Mouse (Mus musculus) kidney, adult 2 months (tissue): ENCODE data around the gene Arhgef28. TPM values are rescaled to one million over a fixed set of nuclear protein-coding genes. Genes with fewer than 3 reads are reported as not detected.
A peak's percentile ranks its signal among the peaks of the same experiment; 100 is the strongest.

Source experiments
- DNase-seq: peaks from one replicate; pipeline ENCODE4 v3.0.0; 2021
- H3K27ac ChIP-seq: fragments of 200-500 bp; 2 replicates; pipeline ENCODE4 v1.5.1; 2012; ENCODE audit warnings: low read depth, low read length, control low read depth, inconsistent platforms; ENCODE audit not compliant: insufficient read depth
- H3K27me3 ChIP-seq: fragments of 200-500 bp; replicated peaks from 2 replicates; pipeline ENCODE4 v1.6.1; 2012; ENCODE audit warnings: mild to moderate bottlenecking, moderate library complexity, low read length, inconsistent platforms; ENCODE audit not compliant: control insufficient read depth, insufficient read depth
- H3K36me3 ChIP-seq: fragments of 200-500 bp; 2 replicates; pipeline ENCODE4 v1.6.1; 2012; ENCODE audit warnings: mild to moderate bottlenecking, moderate library complexity, low read length, inconsistent platforms; ENCODE audit not compliant: control insufficient read depth, insufficient read depth
- H3K4me1 ChIP-seq: fragments of 200-500 bp; 2 replicates; pipeline ENCODE4 v1.6.1; 2011; ENCODE audit warnings: low read length; ENCODE audit not compliant: control insufficient read depth, insufficient read depth
- H3K4me3 ChIP-seq: fragments of 200-500 bp; 2 replicates; pipeline ENCODE4 v1.5.1; 2011; ENCODE audit warnings: mild to moderate bottlenecking, low read depth, low read length, control low read depth; ENCODE audit not compliant: insufficient read depth
- CTCF ChIP-seq: fragments of 200-500 bp; conservative IDR thresholded peaks from 2 replicates; pipeline ENCODE4 v1.5.1; 2011; ENCODE audit warnings: low read depth, mild to moderate bottlenecking, control low read depth, low read length, moderate library complexity, mixed read lengths; ENCODE audit not compliant: insufficient read depth, insufficient read length
- POLR2A ChIP-seq: fragments of 200-500 bp; IDR thresholded peaks from one replicate; pipeline ENCODE4 v1.6.1; 2011; ENCODE audit warnings: low read depth, low read length, control low read depth
- WGBS: fragments of 180-500 bp; shearing (Covaris S2); methylation state at CpG from one replicate; pipeline ENCODE4 v1.1.7; 2018; 5-methylcytosine and 5-hydroxymethylcytosine counted together
- polyA plus RNA-seq: library from polyadenylated mRNA; depleted of rRNA; stranded (reverse); fragments of >200 nt; gene quantifications from 2 replicates; pipeline ENCODE4 v1.2.3, GENCODE M21; 2012

Arhgef28 gene
- polyA plus RNA-seq, 1 experiment, result 39.3 TPM

DNA sequence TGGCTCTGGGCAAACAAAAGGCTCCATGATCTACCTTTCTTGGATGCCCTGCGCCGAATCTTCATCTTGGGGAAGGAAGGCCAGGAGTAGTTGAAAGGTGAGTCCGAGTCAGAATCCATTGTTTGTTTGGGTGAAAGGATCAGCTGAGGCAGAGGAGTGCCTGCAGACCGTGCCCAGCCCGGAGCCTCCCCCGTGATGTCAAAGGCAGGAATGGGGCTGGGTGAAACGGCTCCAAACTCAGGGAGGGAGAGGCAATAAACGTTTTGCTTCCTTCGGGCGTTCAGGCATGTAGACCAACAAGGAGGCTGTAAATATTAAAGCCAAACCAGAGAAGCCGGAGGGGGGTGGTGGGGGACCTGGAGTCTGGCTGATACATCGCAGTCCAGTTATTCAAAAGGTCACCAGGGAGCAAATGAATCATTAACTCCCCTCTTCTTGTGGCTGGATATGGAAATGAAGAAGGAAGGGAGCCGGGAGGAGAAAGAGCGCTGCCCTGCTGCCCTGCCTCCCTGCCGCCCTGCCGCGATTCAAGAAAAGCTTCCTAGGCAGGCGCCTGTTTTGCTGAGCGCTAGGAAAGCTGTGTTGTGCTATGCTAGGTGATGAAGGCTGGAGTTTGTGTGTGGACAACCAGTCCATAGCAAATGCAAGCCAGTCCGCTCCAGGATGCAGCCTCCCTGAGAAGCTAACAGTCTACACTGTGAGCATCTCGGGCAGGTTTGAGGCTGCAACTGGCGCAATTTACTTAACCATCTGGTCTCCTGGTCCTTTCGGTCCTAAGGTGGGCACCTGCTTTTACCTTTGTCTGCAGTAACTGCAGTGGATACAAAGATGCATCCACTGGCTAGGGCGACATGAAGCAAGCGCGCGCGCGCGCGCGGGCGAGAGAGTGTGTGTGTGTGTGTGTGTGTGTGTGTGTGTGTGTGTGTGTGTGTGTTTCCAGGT, 190.0 kb downstream of the Arhgef28 start:
- Histone ChIP-seq H3K4me1 (peaks cover 11% of the 10 kb centered on the region; the same call in 1 of the 2 replicates), H3K4me3 (peak overlapping the region; percentile 86), H3K27ac (peak overlapping the region; percentile 98), H3K36me3 (no peaks in the 10 kb centered on the region), H3K27me3 (no peaks in the 10 kb centered on the region)
- DNase-seq, result peak; percentile 97
- WGBS, result 15% methylated on average over 33 of the region's 33 CpGs
- peak; percentile 78 for TF ChIP-seq POLR2A
- no peak for TF ChIP-seq CTCF

DNA sequence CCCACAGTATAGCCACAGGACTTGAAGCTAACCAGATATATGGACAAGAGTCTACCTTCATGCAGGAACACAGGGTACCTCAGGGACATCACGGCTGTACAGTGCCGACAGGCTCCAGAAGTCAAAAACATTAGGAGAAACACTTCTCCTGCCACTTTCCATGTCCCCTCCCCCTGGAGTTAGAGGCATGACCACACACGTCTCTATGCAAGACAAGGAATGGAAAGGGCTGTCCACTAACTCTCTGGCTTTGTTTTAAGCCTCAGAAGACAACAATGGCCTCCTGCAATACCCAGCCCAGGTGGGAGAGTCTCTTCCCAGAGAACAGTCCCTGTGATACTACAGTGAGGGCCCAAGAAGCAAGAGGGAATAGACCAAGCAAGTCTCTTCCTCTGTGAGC, 191.3 kb downstream of the Arhgef28 start:
- no peaks in the 10 kb centered on the region for H3K36me3 ChIP-seq
- 22% methylated on average over 3 of the region's 3 CpGs for WGBS
- TF ChIP-seq CTCF (no peak), POLR2A (no peak)
- peak overlapping the region; percentile 93 for H3K4me3 ChIP-seq
- H3K27ac ChIP-seq, result peak overlapping the region; percentile 98
- H3K27me3 ChIP-seq, result no peaks in the 10 kb centered on the region
- peaks cover 23% of the 10 kb centered on the region for H3K4me1 ChIP-seq
- DNase-seq, result peak; percentile 73

DNA sequence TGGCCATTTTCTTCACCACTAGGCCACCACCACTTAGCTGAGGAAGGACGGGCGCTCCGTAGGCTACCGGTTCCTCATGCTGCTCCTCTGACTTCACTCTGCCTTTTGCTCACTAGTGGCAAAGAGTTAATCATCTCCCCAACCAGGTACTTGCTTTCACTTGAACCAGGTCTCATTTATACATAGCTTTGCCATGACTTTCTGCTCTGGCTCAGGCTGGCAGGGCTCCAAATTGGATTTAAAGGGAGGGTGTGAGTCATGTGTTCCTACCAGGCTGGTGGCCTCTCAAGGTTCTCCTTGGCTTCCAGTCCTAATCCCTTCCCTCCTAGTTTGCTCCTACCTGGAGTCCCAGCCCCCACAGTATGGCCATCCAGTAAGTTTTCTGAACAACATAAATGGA, 192.5 kb downstream of the Arhgef28 start:
- Histone ChIP-seq H3K36me3 (no peaks in the 10 kb centered on the region), H3K4me1 (peaks cover 29% of the 10 kb centered on the region), H3K27ac (peak overlapping the region; percentile 85), H3K4me3 (peak overlapping the region; percentile 43), H3K27me3 (no peaks in the 10 kb centered on the region)
- TF ChIP-seq POLR2A, result no peak
- TF ChIP-seq CTCF, result no peak
- WGBS, result 44% methylated on average over 4 of the region's 4 CpGs
- DNase-seq, result peak; percentile 94

DNA sequence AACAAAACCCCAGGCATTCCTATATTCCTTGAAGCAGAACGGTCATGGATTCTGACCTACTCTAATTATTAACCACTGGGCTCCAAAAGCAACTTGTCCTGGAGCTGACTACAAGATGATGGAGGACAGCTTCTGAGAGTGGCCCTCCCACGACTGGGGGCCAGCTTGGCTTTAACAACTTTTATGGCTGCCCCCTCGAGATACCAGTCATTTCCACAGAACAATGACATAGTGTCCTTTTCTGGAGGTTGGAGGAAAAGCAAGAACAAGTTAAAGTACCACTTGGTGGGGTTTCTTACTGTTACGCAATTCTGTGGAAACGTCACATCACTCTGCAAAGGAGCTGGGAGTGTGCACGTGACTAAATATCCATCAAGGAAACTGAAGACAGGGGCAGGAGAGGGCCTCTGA, 194.3 kb downstream of the Arhgef28 start:
- 19% methylated on average over 6 of the region's 6 CpGs for WGBS
- DNase-seq, result peak; percentile 93
- Histone ChIP-seq H3K4me1 (peaks cover 33% of the 10 kb centered on the region), H3K4me3 (0 out of 2 replicates have a peak overlapping the region, but pooled peaks have one; percentile 27), H3K27ac (peak overlapping the region; percentile 99), H3K27me3 (no peaks in the 10 kb centered on the region), H3K36me3 (no peaks in the 10 kb centered on the region)
- TF ChIP-seq CTCF (no peak), POLR2A (no peak)

DNA sequence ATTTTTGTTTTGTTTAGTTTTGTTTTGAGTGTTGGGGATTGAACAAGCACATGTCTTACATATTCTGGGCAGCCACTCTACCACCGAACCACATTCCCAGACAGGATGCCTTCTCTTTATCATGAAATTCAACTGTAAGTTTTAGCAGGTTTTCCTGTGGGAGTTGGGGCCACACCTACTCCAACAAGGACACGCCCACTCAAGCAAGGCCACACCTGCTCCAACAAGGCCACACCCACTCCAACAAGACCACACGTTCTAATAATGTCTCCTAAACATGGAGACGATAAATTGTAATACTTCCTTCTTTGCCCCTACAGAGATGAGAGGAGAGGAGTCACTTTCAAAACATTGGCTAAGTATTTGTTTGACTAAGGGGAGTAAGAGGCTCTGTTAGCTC, 197.2 kb downstream of the Arhgef28 start:
- DNase-seq, result peak; percentile 53
- WGBS, result 41% methylated on average over 4 of the region's 4 CpGs
- Histone ChIP-seq H3K36me3 (no peaks in the 10 kb centered on the region), H3K27ac (peak overlapping the region; percentile 18; the same call in 1 of the 2 replicates), H3K4me3 (no peak overlapping the region), H3K4me1 (peaks cover 47% of the 10 kb centered on the region), H3K27me3 (no peaks in the 10 kb centered on the region)
- TF ChIP-seq POLR2A (no peak), CTCF (no peak)

DNA sequence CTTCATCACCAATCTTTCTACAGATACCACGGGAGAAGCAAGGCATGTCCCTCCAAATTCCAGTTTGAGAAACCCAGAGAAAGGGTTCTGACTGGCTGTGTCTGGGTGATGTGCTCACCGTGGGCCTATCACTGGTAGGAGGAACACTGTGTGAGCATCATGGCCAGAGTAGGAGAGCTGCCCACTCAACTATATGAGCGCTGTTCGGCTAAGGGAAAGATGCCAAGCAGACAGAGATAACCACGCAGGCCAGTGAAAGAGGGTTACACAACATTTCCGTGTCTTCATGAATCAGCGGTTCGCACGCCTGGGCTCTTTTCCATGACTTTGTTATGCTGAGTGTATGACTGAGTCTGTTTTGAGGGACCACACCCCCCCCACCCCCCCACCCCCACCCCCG, 197.7 kb downstream of the Arhgef28 start:
- TF ChIP-seq CTCF, result no peak
- no peak for TF ChIP-seq POLR2A
- Histone ChIP-seq H3K27me3 (no peaks in the 10 kb centered on the region), H3K4me1 (peaks cover 50% of the 10 kb centered on the region), H3K4me3 (no peak overlapping the region), H3K27ac (peak overlapping the region; percentile 55), H3K36me3 (no peaks in the 10 kb centered on the region)
- 43% methylated on average over 10 of the region's 10 CpGs for WGBS
- peak; percentile 75 for DNase-seq

DNA sequence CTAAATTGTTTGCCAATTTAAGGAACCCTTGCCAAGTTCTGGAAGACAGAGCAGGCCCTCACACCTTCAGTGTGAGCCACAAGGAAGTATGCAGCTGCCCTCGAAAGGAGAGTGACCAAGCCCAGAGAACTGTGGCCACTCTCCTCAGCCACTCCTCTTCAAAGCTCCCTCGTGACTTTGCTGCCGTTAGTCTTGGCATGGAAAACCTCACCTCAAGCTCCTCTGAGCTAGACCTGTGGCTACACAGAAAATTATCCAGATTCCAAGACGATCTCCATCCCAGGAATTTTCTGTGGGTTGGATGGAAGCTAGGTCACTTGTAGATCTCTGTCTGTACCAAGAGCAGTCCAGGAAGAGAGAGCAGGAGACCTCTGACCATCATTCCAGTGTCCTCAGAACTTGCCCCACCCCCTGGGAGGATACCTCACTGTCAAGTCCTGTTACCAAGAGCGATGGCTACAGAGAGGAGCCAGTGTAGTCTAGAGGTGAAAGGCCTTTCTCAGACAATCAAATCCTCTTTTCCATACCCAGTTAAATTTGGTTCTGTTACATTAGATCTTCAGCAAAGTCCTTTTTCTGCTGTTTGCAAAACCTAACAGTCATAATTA, 200.5 kb downstream of the Arhgef28 start:
- no peak overlapping the region for H3K4me3 ChIP-seq
- 30% methylated on average over 5 of the region's 5 CpGs for WGBS
- H3K36me3 ChIP-seq, result no peaks in the 10 kb centered on the region
- DNase-seq, result peak; percentile 74
- no peaks in the 10 kb centered on the region for H3K27me3 ChIP-seq
- H3K27ac ChIP-seq, result no peak overlapping the region
- H3K4me1 ChIP-seq, result peaks cover 60% of the 10 kb centered on the region
- TF ChIP-seq CTCF, result no peak
- TF ChIP-seq POLR2A, result no peak
